Mouse (Mus musculus) lung, adult 2 months (tissue): ENCODE results near the gene Dnajb5. TPM values are rescaled to one million over a fixed set of nuclear protein-coding genes. Genes with fewer than 3 reads are reported as not detected.
A peak's percentile ranks its signal among the peaks of the same experiment; 100 is the strongest.

Source experiments
- DNase-seq: peaks from one replicate; pipeline ENCODE4 v3.0.0; 2022
- H3K4me1 ChIP-seq: fragments of 200-500 bp; 2 replicates; pipeline ENCODE4 v1.6.1; 2011; ENCODE audit warnings: low read length; ENCODE audit not compliant: control insufficient read depth, insufficient read depth
- H3K4me3 ChIP-seq: fragments of 200-500 bp; replicated peaks from 2 replicates; pipeline ENCODE3; 2011; ENCODE audit warnings: low read depth, mild to moderate bottlenecking, control low read depth, low read length; ENCODE audit errors: extremely low read depth
- CTCF ChIP-seq: fragments of 200-500 bp; IDR thresholded peaks from 2 replicates; pipeline ENCODE4 v1.5.1; 2011; ENCODE audit warnings: mild to moderate bottlenecking, low read length, control low read depth; ENCODE audit not compliant: insufficient read depth
- POLR2A ChIP-seq: fragments of 200-500 bp; IDR thresholded peaks from 2 replicates; pipeline ENCODE4 v1.6.1; 2011; ENCODE audit warnings: low read depth, mild to moderate bottlenecking, control low read depth, low read length, borderline replicate concordance; ENCODE audit errors: extremely low read depth
- WGBS: fragments of 180-500 bp; shearing (Covaris S2); methylation state at CpG from one replicate; pipeline ENCODE4 v1.1.7; 2018; 5-methylcytosine and 5-hydroxymethylcytosine counted together
- polyA plus RNA-seq: library from polyadenylated mRNA; depleted of rRNA; stranded (reverse); fragments of >200 nt; gene quantifications from 2 replicates; pipeline ENCODE4 v1.2.3, GENCODE M21; 2012; rRNA removed

The Dnajb5 gene
- polyA plus RNA-seq = 20.0 and 22.1 TPM in 2 replicates

DNA sequence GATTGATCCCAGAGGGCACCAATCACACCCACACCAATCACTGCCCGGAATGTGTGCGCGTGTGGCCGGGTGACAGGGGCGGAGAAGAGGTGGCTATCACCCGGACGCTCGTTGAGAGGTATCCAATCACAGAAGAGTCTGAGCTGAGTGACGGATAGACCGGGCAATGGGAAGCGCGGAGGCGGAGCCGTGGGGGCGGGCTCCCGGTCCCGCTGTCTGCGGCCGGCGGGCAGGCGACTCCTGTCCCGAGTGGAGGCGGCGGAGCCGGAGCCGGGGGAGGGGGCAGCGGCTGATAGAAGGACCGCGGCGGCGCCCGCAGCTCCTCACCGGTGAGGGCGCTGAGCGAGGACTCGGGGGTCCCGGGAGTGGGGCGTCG is at the start of gene Dnajb5:
TSS of gene Dnajb5 (plus strand) at position 139 of the 376 bp plus-strand sequence.
- TF ChIP-seq POLR2A = no peak
- TF ChIP-seq CTCF = no peak
- Histone ChIP-seq H3K4me1 (peaks cover 6% of the 10 kb centered on the region), H3K4me3 (peak within 1 kb of the TSS; percentile 84)
- WGBS = 1% methylated on average over 38 of the region's 39 CpGs
- DNase-seq = peak; percentile 99

GRCm38 (mm10) chr4:42900878-42901277 is 48.7 kb upstream of the Dnajb5 start:
- TF ChIP-seq CTCF (no peak), POLR2A (no peak)
- no peaks in the 10 kb centered on the region for H3K4me1 ChIP-seq
- H3K4me3 ChIP-seq = no peak overlapping the region
- DNase-seq = no peak
- 62% methylated on average over 5 of the region's 5 CpGs for WGBS

DNA sequence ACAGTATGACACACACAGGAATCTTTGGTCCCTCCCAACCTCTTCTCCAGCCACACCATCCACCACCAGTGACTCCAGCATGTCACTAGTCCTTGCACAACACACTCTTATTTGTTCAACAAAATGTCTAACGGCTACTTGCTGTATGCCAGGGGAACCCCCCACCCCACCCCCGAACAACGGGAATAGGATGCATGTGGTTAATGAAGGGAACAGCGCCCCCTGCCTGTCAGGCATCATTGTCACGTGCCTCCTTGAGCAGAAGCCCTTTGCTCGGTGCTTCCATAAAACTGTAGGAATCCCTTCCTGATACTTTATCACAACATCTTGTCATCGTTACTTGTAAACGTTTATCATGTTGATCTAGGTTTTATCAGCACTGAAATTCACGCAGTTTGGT is 47.4 kb upstream of the Dnajb5 start:
- TF ChIP-seq CTCF (peak; percentile 56), POLR2A (no peak)
- 44% methylated on average over 9 of the region's 9 CpGs for WGBS
- H3K4me3 ChIP-seq = no peak overlapping the region
- DNase-seq = no peak
- H3K4me1 ChIP-seq = no peaks in the 10 kb centered on the region

DNA sequence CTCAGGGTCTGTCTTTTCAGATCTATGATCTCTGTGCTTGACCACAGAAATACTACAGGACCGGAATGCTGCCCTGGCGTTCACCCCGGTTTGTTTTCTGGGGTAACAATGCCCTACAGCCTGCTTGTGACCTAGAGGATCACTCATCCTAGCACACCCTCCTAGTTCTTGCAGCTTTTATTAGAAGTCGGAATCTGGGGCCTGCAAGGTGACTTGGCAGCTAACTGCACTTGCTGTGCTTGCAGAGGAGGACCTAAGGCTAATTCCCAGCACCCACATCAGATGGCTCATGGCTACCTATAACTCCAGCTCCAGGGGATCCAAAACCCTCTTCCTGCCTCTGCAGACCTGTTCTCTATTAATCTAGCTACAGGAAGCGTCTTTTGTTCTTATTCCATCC is 46.9 kb upstream of the Dnajb5 start:
- no peaks in the 10 kb centered on the region for H3K4me1 ChIP-seq
- 81% methylated on average over 5 of the region's 5 CpGs for WGBS
- no peak overlapping the region for H3K4me3 ChIP-seq
- no peak for TF ChIP-seq CTCF
- no peak for TF ChIP-seq POLR2A
- DNase-seq = no peak

DNA sequence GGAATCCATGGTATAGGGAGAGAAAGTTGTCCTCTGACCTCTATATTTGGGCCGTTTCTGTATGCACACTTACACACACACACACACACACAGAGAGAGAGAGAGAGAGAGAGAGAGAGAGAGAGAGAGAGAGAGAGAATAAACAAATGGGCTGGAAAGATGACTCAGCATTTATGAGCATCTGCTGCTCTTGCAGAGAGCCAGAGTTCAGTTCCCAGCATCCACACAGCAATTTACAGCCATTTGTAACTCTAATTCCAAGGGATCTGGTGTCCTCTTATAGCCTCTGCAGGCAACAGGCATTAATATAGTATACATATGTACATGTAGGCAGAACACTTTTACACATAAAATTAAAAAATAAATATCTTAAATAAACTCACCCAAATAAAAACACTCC is 45.7 kb upstream of the Dnajb5 start:
- WGBS = 41% methylated on average over 1 of the region's 1 CpGs
- TF ChIP-seq CTCF (no peak), POLR2A (no peak)
- Histone ChIP-seq H3K4me3 (no peak overlapping the region), H3K4me1 (no peaks in the 10 kb centered on the region)
- DNase-seq = no peak

GRCm38 (mm10) chr4:42904523-42904922 is 45.1 kb upstream of the Dnajb5 start:
- Histone ChIP-seq H3K4me1 (no peaks in the 10 kb centered on the region), H3K4me3 (no peak overlapping the region)
- no peak for DNase-seq
- WGBS = 83% methylated on average over 3 of the region's 3 CpGs
- TF ChIP-seq CTCF (no peak), POLR2A (no peak)

GRCm38 (mm10) chr4:42904966-42905365 is 44.6 kb upstream of the Dnajb5 start:
- H3K4me1 ChIP-seq = no peaks in the 10 kb centered on the region
- 85% methylated on average over 6 of the region's 6 CpGs for WGBS

DNA sequence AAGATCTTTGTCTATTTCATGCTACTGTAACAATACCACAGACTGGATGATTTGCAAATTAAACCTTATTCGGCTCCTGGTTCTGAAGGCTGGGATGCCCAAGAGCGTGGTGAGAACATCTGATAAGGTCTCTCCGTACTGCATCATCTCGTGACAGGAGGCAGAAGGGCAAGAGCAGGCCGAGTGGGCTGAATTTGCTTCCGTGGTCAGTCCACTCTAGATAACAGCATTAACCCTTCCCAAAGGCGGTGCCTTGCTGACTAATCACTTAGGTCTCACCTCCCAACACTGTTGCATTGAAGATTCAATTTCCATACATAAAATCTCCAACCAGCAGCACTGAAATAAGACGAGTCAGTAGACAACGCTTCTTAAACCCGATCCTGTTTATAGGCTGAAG is 36.2 kb upstream of the Dnajb5 start:
- H3K4me3 ChIP-seq = no peak overlapping the region
- H3K4me1 ChIP-seq = peaks cover 3% of the 10 kb centered on the region; the same call in 1 of the 2 replicates
- WGBS = 41% methylated on average over 10 of the region's 10 CpGs
- TF ChIP-seq POLR2A (no peak), CTCF (no peak)
- no peak for DNase-seq

More at GRCm38 (mm10) chr4:42904966-42905365, 44.6 kb upstream of the Dnajb5 start:
- TF ChIP-seq POLR2A (no peak), CTCF (no peak)
- no peak for DNase-seq
- no peak overlapping the region for H3K4me3 ChIP-seq

DNA sequence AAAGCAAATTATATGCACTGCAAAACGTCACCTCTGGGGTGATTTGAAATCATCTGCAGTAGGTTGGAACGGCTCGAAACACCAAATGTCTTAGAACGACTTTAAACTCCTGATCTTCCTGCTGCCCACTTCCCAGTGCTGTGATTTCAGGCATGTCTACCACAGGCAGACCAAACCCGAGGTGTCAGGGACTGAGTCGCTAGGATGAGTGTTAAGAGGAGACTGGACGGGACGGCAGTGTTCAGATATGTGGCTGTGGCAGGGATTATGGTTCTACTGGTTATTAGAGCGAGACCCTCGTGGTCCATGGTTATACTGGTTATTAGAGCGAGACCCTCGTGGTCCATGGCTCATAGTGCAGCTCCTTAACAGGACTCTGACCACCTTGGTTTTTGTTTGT is 34.3 kb upstream of the Dnajb5 start:
- DNase-seq = no peak
- TF ChIP-seq POLR2A (no peak), CTCF (no peak)
- 78% methylated on average over 12 of the region's 12 CpGs for WGBS
- H3K4me3 ChIP-seq = no peak overlapping the region
- peaks cover 3% of the 10 kb centered on the region; the same call in 1 of the 2 replicates for H3K4me1 ChIP-seq

DNA sequence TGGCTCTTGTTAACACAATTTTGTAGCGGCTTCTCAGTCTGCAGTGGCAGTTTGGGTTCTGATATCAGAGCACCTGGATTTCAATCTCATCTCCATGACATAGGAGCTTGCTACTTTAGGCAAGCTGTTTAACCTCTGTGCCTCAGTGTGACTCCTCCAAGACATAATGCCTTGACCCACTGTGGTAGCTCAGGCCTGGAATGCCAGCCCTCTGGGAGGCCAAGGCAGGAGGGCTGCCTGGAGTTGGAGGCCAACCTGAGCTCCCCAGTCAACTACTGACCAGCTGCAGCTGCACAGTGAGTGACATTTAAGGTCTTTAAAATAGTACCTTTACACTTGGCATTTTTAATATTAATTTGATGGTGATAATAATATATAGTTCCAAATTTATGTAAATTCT is 33.6 kb upstream of the Dnajb5 start:
- 90% methylated on average over 1 of the region's 1 CpGs for WGBS
- TF ChIP-seq POLR2A (no peak), CTCF (no peak)
- H3K4me3 ChIP-seq = no peak overlapping the region
- H3K4me1 ChIP-seq = peaks cover 3% of the 10 kb centered on the region; the same call in 1 of the 2 replicates
- no peak for DNase-seq

- WGBS = 3% methylated on average over 89 of the region's 90 CpGs
- TF ChIP-seq POLR2A = no peak
- DNase-seq = peak; percentile 23
- Histone ChIP-seq H3K4me3 (peak within 1 kb of the TSS; percentile 39), H3K4me1 (peaks cover 3% of the 10 kb centered on the region; the same call in 1 of the 2 replicates)
Measured at GRCm38 (mm10) chr4:42916617-42917401, 32.8 kb upstream of the Dnajb5 start, which contains the start of gene Phf24. Gene Phf24, plus strand, starts transcription at chr4:42916660.
